Mouse (Mus musculus) G1E (cell line): Measurements from ENCODE around the gene Crb3. TPM values are rescaled to one million over a fixed set of nuclear protein-coding genes. Genes with fewer than 3 reads are reported as not detected.
A peak's percentile ranks its signal among the peaks of the same experiment; 100 is the strongest.

Experiments used
- ATAC-seq: 2 replicates; pipeline ENCODE4 v1.8.0; 2016; ENCODE audit warnings: mild to moderate bottlenecking; ENCODE audit not compliant: insufficient number of reproducible peaks, poor library complexity, low FRiP score, severe bottlenecking; ENCODE audit errors: extremely low read depth
- DNase-seq: peaks from one replicate; pipeline ENCODE4 v3.0.0; 2012; ENCODE audit warnings: low spot score
- H3K27me3 ChIP-seq: 2 replicates; pipeline ENCODE4 v1.6.1; 2012; ENCODE audit warnings: mild to moderate bottlenecking, low read length, inconsistent platforms; ENCODE audit not compliant: insufficient read depth
- H3K36me3 ChIP-seq: replicated peaks from 2 replicates; pipeline ENCODE3; 2012; ENCODE audit warnings: mild to moderate bottlenecking, inconsistent platforms
- H3K4me1 ChIP-seq: 2 replicates; pipeline ENCODE4 v1.6.1; 2012; ENCODE audit warnings: low read depth, low read length, inconsistent platforms, mixed read lengths; ENCODE audit not compliant: insufficient read depth
- H3K4me3 ChIP-seq: 2 replicates; pipeline ENCODE4 v1.5.1; 2012; ENCODE audit warnings: low read depth, mild to moderate bottlenecking, inconsistent platforms, low read length, moderate library complexity, mixed read lengths
- H3K9me3 ChIP-seq: replicated peaks from 2 replicates; pipeline ENCODE4 v1.6.1; 2012; ENCODE audit warnings: inconsistent platforms
- CTCF ChIP-seq: IDR thresholded peaks from 2 replicates; pipeline ENCODE4 v1.5.1; 2012; ENCODE audit warnings: low read depth, low read length, inconsistent platforms, mixed read lengths
- GATA1 ChIP-seq: IDR thresholded peaks from 2 replicates; pipeline ENCODE4 v1.6.1; 2012; ENCODE audit warnings: borderline replicate concordance, low read length, inconsistent platforms, mixed read lengths
- GATA2 ChIP-seq: IDR thresholded peaks from 2 replicates; pipeline ENCODE4 v1.6.1; 2012; ENCODE audit warnings: low read depth, low read length, inconsistent platforms, borderline replicate concordance
- POLR2AphosphoS5 ChIP-seq: IDR thresholded peaks from 2 replicates; pipeline ENCODE4 v1.6.1; 2012; ENCODE audit warnings: low read depth, low read length, inconsistent platforms; ENCODE audit not compliant: insufficient replicate concordance
- TAL1 ChIP-seq: conservative IDR thresholded peaks from 2 replicates; pipeline ENCODE4 v1.6.1; 2012; ENCODE audit warnings: low read depth, low read length, inconsistent platforms, mixed read lengths
- polyA plus RNA-seq: library from polyadenylated mRNA; stranded (reverse); fragments of >175 nt; gene quantifications from 2 replicates; pipeline ENCODE4 v1.2.3, GENCODE M21; 2012
- total RNA-seq, 2 experiments: library from RNA; stranded (forward) in 1 of 2; stranded (reverse) in 1 of 2; fragments of 200-1000 nt in 1 of 2; fragments of >200 nt in 1 of 2; fragmentation: Nextera tagmentation in 1 of 2; gene quantifications; 2 replicates each; pipeline ENCODE4 v1.2.3; 2014 to 2017

Gene Crb3
- total and polyA plus RNA-seq, 3 experiments, result 0.23 to 0.33 TPM; not detected in 1

GRCm38 (mm10) chr17:57061069-57061468, 2.2 kb downstream of the Crb3 start:
- TF ChIP-seq CTCF, result no peak
- TF ChIP-seq TAL1, result no peak
- no peak for TF ChIP-seq GATA1
- TF ChIP-seq GATA2, result no peak
- no peak for TF ChIP-seq POLR2AphosphoS5
- Histone ChIP-seq H3K36me3 (no peaks in the 10 kb centered on the region), H3K27me3 (peaks cover 64% of the 10 kb centered on the region), H3K9me3 (no peaks in the 10 kb centered on the region), H3K4me3 (no peak overlapping the region; the same call in 1 of the 2 replicates), H3K4me1 (peaks cover 49% of the 10 kb centered on the region)
- no peak for DNase-seq
- no peak for ATAC-seq

GRCm38 (mm10) chr17:57062011-57062521, 3.2 kb downstream of the Crb3 start:
- H3K36me3 ChIP-seq, result peaks cover 5% of the 10 kb centered on the region
- H3K4me1 ChIP-seq, result peaks cover 58% of the 10 kb centered on the region
- no peak for TF ChIP-seq GATA1
- no peak for TF ChIP-seq TAL1
- no peak for TF ChIP-seq CTCF
- no peak for TF ChIP-seq GATA2
- DNase-seq (no peak), ATAC-seq (no peak)
- no peaks in the 10 kb centered on the region for H3K9me3 ChIP-seq
- H3K4me3 ChIP-seq, result peak overlapping the region; percentile 65; the same call in 1 of the 2 replicates
- peaks cover 71% of the 10 kb centered on the region for H3K27me3 ChIP-seq

- no peak for ATAC-seq
- Histone ChIP-seq H3K4me3 (peak overlapping the region; percentile 65; the same call in 1 of the 2 replicates), H3K27me3 (peaks cover 72% of the 10 kb centered on the region), H3K36me3 (peaks cover 8% of the 10 kb centered on the region), H3K9me3 (no peaks in the 10 kb centered on the region), H3K4me1 (peaks cover 60% of the 10 kb centered on the region)
- no peak for DNase-seq
- TF ChIP-seq GATA1 (no peak), GATA2 (no peak), CTCF (no peak), POLR2AphosphoS5 (no peak), TAL1 (no peak)
These were observed 3.6 kb downstream of the Crb3 start for GRCm38 (mm10) chr17:57062548-57062947.

- H3K27me3 ChIP-seq, result peaks cover 70% of the 10 kb centered on the region
- ATAC-seq, result no peak
- no peak for TF ChIP-seq TAL1
- no peaks in the 10 kb centered on the region for H3K9me3 ChIP-seq
- peaks cover 8% of the 10 kb centered on the region for H3K36me3 ChIP-seq
- no peak overlapping the region for H3K4me3 ChIP-seq
- H3K4me1 ChIP-seq, result peaks cover 59% of the 10 kb centered on the region
- no peak for DNase-seq
These were observed 4.1 kb downstream of the Crb3 start for GRCm38 (mm10) chr17:57063031-57063430.

GRCm38 (mm10) chr17:57066908-57067307, 8.0 kb downstream of the Crb3 start:
- no peak for ATAC-seq
- H3K9me3 ChIP-seq, result no peaks in the 10 kb centered on the region
- H3K4me1 ChIP-seq, result peaks cover 27% of the 10 kb centered on the region
- peaks cover 24% of the 10 kb centered on the region for H3K36me3 ChIP-seq
- H3K4me3 ChIP-seq, result no peak overlapping the region
- DNase-seq, result no peak
- TF ChIP-seq POLR2AphosphoS5 (no peak), CTCF (no peak), GATA2 (no peak), TAL1 (no peak), GATA1 (no peak)
- H3K27me3 ChIP-seq, result peaks cover 47% of the 10 kb centered on the region

- H3K4me3 ChIP-seq, result no peak overlapping the region
- H3K4me1 ChIP-seq, result peaks cover 20% of the 10 kb centered on the region
- no peaks in the 10 kb centered on the region for H3K9me3 ChIP-seq
- DNase-seq, result no peak
- peaks cover 44% of the 10 kb centered on the region for H3K36me3 ChIP-seq
- TF ChIP-seq CTCF, result no peak
- no peak for TF ChIP-seq TAL1
- no peak for TF ChIP-seq POLR2AphosphoS5
- TF ChIP-seq GATA2, result no peak
- ATAC-seq, result no peak
- peaks cover 18% of the 10 kb centered on the region for H3K27me3 ChIP-seq
These were observed 11.4 kb downstream of the Crb3 start for GRCm38 (mm10) chr17:57070272-57070671.

- H3K9me3 ChIP-seq, result no peaks in the 10 kb centered on the region
- peaks cover 15% of the 10 kb centered on the region for H3K27me3 ChIP-seq
- TF ChIP-seq POLR2AphosphoS5 (no peak), GATA2 (no peak), TAL1 (no peak), GATA1 (no peak), CTCF (no peak)
- H3K4me1 ChIP-seq, result peaks cover 16% of the 10 kb centered on the region
- no peak for DNase-seq
- H3K36me3 ChIP-seq, result peaks cover 45% of the 10 kb centered on the region
- no peak overlapping the region for H3K4me3 ChIP-seq
- no peak for ATAC-seq
These were observed 11.8 kb downstream of the Crb3 start for GRCm38 (mm10) chr17:57070699-57071098.
